15 mouse cellular contexts compared by ENCODE assay signal in genomic region chr3:40428021-40428420, GRCm38 (mm10).
DNase-seq lines count a peak whose midpoint lies in the region; ATAC-seq lines count a peak whose summit lies in the region.
"Had no signal": no experiment of that assay in that cellular context is flagged by ENCODE, and none has a peak within 500 bp of the region (broad histone marks: within the 10 kb centered on the region; RNA-seq: fewer than 3 reads in every experiment).

No protein-coding gene starts in this region.

- peak; percentile 32 for DNase-seq in gastrocnemius, postnatal 25 days
- no peak for DNase-seq in gastrocnemius, postnatal 36 days
- peak; percentile 26 for DNase-seq in kidney, postnatal 14 days
- DNase-seq in kidney, postnatal 36 days, result no peak
- DNase-seq in 3T3-L1 (ENCODE audit: low read depth, low spot score) (peak; percentile 60), NIH3T3 (ENCODE audit: low read depth) (peak; percentile 17)
- DNase-seq in thymus, adult 18-20 months, result no peak
- DNase-seq: cerebellum, adult 11 months; cerebellum, postnatal 25 days; kidney, adult 18-20 months; lung, postnatal 14 days; right cerebral cortex, postnatal 14 days; thymus, postnatal 4 days had no signal

- intact Hi-C loops in gastrocnemius, postnatal 36 days (cut with DNase I), result no loop called here

- ATAC-seq in megakaryocyte-erythroid progenitor cell, adult 5-6 weeks (replicated peaks; ENCODE audit: low FRiP score, low TSS enrichment, poor library complexity, severe bottlenecking), result no peak
- ATAC-seq: hindbrain, embryonic 16.5 days had no signal

Comparison
In these comparisons a context has a peak if more than half of its experiments do, and no peak if none do; other contexts are left out.
1. DNase-seq: peak in gastrocnemius, postnatal 25 days (single experiment), kidney, postnatal 14 days (single experiment), 3T3-L1 (single experiment) and NIH3T3 (single experiment); none in gastrocnemius, postnatal 36 days (0 of 2), kidney, postnatal 36 days (0 of 2) and thymus, adult 18-20 months (0 of 2).